In genomic region chr2:144009551-144010281, GRCm38 (mm10) we compare ENCODE assay signal across 1 mouse cellular context.
TF ChIP-seq lines count a peak whose summit lies in the region.

No protein-coding gene starts in this region.

TF ChIP-seq in CH12.LX, 34 proteins besides CTCF, POLR2A, EP300 and RAD21 (continued from another document):
- TF ChIP-seq CHD1 (IDR thresholded peaks at IDR 0.05; ENCODE audit: low read depth, low read length) (no peak), MAFK (IDR thresholded peaks at IDR 0.05; ENCODE audit: insufficient replicate concordance, low read length) (no peak), USF2 (conservative IDR thresholded peaks at IDR 0.05; ENCODE audit: low read depth, low read length) (no peak)
